Mouse (Mus musculus) megakaryocyte progenitor cell, adult 5-6 weeks (primary cell): ENCODE measurements around the gene Ndufv2. TPM values are rescaled to one million over a fixed set of nuclear protein-coding genes. Genes with fewer than 3 reads are reported as not detected.

Experiments used
- ATAC-seq: replicated peaks from 2 replicates; pipeline ENCODE4 v1.8.0; 2016; ENCODE audit warnings: mild to moderate bottlenecking, moderate TSS enrichment, inconsistent platforms; ENCODE audit not compliant: poor library complexity
- total RNA-seq, 2 experiments: library from RNA; stranded (forward) in 1 of 2; stranded (reverse) in 1 of 2; fragments of 157-497, 149-512 nt in 1 of 2; fragments of 200-1000 nt in 1 of 2; gene quantifications; 2 replicates each; pipeline versions ENCODE4 v1.2.3 to v1.2.4; 2015 to 2017

The Ndufv2 gene
- total RNA-seq (2015) = 238 and 242 TPM in 2 replicates
- 243 and 254 TPM in 2 replicates for total RNA-seq (2017)

DNA sequence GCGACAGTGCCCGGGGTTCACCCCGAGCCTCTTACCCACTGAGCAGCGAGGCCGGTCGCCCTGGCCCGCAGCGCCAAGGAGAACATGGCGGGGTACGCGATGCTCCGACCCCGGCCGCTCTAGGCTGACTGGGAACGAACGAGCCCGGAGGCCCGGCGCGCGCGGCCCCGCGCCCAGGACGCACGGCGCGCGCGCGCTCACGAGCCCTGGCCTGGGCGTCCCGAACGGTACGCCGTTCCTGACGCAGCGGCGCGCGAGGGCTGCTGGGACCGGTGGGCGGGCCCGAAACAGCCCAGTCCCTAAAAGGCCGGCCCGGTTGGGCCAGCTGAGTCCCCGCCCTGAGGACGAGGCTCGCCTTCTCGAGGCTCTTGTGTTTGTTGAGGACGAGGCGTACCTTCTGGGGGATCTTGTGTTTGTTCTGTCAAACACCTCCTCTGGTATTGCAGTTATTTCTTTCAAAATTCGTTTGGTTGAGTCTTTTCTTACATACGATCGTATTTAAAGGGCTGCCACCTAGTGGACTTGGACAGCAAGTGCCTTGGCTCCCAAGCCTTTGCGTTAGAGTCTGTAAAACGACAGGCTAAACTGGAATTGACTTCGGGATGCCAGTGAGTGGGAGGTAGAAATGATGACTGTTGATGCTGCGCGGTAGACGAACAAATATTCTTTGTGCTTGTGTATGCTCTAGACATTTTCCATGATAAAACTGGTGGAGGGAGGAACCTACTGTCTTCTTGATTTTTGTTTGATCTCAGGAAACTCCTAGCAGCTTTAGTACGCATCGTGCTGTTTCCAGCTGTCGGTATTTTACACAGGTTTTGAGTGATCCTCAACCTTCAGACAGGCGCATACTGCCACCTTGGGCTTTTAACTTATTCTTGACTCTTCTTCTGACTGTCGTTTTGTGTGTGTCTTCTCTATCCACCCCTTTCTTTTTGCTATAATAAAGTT, at the start of gene Ndufv2:
Gene Ndufv2, minus strand, starts transcription at position 180 of the 951 bp plus-strand sequence.
- peak; percentile 91 for ATAC-seq

DNA sequence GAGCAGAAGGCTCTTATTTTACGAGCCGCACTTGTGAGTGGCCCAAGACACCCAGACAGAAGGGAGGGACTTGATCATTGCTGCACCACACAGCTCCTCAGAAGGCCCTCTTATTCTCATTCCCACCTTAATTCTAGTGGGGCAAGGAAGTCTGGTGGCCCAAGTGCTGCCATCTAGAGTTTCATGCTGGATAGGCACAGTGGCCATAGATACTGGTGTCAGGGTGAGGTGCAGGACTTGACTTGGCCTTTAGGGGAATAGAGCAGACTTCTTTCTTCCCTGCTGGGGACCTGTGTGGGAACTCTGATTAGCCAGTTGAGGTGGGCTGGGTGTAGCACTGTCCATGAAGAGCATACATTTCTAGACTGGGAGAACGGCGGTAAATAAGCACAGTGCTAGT, 29.9 kb upstream of the Ndufv2 start:
- peak; percentile 100 for ATAC-seq

DNA sequence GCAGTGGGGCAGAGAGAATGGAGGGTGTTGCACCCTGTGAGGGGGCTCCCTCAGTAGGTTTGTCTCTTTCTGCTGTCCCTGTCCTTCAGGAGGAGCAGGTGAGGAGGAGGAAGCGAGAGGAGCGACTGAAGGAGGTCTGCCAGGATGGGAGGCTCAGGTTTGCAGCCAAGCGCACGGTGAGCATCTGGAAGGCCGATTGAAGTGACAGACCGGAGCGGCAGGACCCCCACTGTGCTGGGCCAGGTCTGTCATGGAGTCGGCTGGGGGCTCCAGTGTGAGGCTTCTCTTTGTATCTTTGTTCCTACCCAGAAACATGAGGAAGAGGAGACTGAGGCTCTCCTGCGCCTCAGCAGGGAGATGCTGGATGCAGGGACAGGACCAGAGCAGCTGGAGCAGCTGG, 29.0 kb upstream of the Ndufv2 start:
- ATAC-seq = no peak

DNA sequence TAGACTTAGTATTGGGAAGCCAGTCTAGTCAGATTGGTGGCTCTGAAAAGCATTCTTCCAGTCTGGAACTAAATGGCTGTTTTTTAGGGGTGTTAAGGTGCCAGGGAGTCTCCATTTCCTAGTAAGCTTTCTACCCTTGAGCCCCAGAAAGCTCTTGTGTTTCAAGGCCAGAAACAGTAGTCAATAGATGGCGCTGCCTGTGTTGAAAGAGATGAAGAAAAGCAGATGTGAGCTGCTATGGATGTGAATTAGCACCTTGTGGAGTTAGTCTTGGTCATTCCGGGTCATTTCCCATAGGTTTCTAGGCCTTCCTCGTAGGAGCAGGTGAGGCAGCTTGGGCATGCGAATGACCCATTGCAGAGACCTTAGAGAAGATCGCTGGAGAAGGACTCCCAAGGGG, 23.9 kb upstream of the Ndufv2 start:
- no peak for ATAC-seq

DNA sequence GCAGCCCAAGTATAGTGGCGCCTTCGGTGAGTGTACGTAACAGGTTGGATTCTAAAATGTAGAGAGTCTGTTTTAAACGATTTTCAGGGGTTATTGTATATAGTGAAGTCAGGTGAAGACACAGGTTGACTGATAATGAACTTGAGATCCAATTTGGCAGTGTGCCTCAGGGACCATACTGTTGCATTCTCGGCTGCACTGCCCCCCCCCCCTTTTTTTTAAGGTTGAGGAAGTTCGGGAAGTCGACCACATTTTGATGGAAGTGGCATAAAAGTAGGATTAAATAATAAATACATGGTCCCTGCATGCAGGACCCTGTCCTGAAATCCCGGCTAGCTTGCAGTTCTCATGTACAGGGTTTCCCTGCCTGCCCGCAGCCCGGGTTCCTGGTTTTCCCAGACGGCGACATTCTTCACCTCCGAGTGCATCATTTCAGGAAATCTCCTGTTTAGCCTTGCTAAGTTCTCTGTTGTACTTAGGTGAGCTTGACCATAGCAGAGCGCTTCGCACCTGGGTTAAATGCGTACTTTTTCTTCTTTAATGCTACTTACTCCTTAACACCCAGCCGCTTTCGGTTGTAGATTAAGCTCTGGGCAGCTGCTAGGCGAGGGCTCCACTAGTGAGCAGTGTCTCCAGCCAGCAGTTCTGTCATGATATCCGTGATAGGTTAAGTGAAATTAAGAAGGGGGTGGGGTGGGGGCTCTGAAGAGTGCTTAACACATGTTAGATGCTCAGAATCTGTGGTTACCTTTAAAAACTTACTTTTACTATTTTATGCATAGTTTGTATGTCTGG, 22.7 kb upstream of the Ndufv2 start:
- ATAC-seq = no peak

DNA sequence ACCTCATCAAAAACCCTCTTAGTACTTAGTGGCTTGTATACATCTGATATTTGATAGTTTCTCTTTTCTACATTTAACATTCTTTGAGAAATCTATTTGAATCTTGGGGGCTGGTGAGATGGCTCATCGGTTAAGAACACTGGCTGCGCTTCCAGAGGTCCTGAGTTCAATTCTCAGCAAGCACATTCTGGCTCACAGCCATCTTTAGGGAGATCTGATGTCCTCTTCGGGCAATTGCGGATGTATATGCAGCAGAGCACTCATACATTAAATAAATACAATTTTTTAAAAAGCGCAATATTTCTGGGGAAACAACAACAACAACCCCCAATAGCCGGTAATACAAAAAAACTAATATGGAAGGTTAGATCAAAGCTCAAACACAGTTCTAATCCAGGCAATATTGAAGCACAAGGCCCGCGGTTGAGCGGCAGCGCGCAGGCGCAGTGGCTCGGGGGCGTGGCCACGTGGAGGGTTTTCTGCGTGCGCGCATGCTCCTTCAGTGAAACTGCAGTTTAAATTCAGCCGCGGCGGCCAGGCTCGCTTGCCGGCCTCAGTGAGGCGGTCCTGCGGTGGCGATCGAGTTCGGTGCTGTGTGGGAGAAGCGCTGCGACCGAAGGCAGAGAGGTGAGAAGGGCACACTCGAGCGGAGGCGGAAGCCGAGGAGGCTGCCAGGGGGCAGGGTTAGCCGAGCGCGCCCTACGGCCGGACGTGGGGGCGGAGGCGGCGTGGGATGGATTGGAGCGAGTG, 21.9 kb upstream of the Ndufv2 start, which contains the start of gene Ddx11:
Gene Ddx11, plus strand, starts transcription at position 455 of the 750 bp plus-strand sequence.
- ATAC-seq = peak; percentile 84

DNA sequence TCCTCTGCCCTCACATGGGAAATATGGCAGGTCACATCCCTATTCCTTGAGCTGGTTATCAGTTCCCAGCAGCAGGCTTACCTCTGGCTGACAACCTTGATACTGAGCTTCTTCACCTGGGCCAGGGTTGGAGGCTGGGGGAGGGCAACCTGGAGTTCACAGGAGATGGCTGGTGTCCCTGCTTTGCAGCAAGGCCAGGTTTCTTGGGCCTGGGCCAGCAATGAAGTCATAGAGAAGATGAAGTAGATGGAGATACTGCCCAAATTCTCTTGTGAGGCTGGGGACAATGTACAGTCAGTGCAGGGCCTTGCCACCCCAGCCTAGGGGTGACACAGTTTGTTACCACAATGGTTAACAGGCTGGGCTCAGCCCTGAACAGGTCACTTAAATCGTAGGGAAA, 19.3 kb upstream of the Ndufv2 start:
- ATAC-seq = no peak

DNA sequence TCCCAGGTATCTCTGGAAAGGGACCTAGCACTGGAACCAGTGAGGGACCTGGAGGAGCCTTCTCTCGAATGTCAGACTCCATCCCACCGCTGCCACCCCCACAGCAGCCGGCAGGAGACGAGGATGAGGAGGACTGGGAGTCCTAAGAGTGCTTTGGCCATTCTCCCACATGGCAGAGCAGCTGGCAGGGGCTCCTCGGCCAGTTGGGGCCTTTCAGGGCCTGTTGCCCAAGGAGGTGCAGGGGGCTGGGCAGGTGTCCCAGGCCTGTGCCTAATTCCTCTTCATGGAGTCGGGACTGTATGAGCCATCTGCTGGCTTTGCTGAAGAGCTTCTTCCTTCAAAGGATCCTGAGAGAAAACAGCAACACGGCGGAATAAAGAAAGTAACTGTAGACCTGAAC, 17.6 kb upstream of the Ndufv2 start:
- no peak for ATAC-seq

DNA sequence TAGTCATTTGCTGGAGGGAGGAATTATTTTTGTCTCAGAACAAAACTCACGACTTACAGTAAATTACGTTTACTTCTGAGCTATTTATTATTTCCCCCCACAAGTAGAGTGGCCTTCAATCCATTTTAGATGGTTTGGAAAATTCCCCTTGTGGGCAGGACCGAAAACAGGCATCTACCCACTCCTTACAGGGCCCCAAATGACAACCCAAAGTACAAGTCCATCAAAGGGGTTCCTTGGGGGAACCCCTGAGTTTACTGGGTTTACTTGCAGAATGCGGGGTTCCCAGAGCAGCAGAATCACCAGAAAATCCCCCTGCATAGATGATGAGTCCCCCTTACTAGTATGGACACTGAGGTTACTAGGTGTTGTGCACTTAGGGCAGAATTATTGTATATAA, 10.8 kb upstream of the Ndufv2 start:
- ATAC-seq = no peak

DNA sequence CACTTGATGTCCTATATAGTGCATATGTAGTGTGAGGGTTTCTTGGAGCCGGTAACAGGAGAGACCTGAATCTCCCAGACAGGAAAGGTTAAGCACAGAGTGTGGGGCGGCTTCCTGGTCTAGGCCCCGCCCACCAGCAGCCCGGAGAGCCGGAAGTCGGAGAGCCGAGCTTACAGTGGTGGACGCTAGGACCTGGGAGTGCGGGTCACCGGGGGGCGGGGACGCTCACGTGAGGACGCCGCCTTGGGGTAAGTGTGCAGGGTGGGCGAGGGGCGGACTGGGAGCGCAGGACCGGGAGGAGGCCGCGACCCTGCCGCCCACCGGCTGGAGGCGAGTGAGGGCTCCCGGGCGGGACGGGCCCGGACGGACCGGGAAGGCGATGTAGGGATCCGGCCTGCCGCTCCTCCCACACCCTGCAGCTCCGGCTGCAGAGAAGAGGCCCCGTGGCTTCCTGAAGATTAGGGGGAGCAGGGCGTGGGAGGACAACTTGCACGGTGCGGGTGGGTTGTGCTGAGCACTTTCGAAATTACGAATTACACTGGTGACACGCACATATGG, 10.1 kb upstream of the Ndufv2 start, which contains the start of gene Washc1:
Gene Washc1, plus strand, starts transcription at position 144 of the 558 bp plus-strand sequence.
- peak; percentile 85 for ATAC-seq

DNA sequence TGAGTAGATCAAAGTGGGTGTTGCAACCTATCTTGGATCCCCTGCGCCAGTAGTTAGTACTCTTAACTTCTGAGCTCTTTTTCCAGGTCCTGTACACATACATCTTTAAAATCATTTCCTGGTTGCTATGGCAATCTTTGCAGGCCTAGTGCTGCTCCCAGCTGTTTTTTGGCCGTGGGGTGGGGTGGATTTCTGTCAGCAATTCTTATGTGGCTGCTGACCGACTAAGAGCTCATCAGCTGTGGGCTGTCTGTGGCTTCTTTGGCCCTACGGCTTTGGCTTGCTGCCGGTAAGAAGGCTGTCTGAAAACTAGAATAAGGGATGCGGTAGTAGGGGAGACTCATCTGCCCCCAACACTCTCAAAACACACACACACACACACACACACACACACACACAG, 9.4 kb upstream of the Ndufv2 start:
- ATAC-seq = peak; percentile 7

DNA sequence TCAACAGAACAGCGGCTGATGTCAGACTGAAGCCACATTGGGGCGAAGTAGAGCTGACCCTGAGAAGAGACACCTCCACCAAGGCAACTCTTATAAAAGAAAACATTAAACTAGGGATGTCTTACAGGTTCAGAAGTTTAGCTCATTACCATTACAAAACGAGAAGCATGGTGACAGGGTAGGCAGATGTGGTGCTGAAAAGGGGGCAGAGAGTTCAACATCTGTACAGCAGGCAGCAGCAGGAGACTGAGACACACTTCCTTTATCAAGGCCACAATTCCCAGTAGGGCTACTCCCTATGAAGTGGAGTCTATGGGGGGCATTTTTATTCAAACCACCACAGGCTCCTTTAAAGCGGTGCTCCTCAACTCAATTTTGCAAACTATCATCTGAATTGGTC, 6.8 kb upstream of the Ndufv2 start:
- no peak for ATAC-seq

DNA sequence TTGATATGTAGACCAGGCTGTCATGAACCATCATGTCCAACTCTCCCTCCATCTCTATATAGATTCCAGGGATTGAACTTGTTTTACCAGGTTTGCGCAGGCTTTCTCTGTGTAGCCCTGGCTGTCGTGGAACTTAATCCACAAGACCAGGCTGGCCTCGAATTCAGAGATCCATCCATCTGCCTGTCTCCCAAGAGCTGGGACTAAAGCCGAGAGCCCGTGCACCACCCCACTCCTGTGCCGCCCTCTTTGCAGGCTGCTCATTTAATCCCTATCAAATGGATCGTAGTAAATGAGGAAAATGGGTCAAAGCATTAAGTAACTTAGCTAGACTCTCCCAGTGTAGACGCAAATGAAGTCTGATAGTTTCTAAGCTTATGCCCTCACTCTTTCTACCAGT, 6.1 kb upstream of the Ndufv2 start:
- ATAC-seq = no peak

DNA sequence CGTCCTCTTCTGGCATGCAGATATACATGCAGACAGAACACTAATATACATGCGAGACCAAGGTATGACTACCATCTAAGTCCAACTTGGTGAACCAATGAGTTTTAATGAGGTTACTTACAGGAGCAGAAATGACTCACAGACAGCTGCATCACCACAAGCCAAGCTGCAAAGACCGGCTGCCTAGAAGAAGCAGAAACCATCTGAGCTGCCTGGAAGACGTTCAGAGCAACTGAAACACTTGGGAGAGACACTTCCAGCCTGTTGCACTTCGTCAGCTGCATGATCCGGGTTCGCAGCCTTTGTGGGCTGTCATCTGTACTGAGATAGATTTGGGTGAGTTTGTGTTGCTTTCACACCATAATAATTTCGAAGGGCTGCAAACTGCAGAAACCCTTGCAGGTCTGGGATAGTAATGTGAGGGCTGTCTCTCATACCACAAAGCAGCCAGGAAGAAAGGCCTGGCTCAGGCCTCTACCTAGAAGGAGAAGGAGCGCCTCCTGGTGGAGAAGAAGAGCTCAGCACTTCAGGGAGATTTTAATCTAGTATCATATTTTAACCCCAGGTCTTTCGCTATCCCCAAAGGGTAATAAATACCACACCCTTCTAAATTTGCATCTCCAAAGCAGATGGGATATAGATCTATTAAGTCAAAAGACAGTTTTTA, 5.4 kb upstream of the Ndufv2 start:
- ATAC-seq = peak; percentile 53

DNA sequence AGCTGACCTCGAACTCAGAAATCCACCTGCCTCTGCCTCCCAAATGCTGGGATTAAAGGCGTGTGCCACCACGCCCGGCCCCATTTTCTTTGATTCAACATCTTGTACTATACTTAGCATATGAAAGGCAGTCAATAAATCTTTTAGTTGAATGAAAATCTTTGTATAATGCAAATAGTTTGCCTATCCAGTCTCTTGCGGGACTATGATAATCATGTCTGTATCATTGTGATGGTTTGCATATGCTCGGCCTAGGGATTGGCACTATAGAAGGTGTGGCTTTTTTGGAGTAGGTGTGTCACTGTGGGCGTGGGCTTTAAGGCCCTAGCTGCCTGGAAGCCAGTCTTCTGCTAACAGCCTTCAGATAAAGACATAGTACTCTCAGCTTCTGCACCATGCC, 2.7 kb upstream of the Ndufv2 start:
- no peak for ATAC-seq

DNA sequence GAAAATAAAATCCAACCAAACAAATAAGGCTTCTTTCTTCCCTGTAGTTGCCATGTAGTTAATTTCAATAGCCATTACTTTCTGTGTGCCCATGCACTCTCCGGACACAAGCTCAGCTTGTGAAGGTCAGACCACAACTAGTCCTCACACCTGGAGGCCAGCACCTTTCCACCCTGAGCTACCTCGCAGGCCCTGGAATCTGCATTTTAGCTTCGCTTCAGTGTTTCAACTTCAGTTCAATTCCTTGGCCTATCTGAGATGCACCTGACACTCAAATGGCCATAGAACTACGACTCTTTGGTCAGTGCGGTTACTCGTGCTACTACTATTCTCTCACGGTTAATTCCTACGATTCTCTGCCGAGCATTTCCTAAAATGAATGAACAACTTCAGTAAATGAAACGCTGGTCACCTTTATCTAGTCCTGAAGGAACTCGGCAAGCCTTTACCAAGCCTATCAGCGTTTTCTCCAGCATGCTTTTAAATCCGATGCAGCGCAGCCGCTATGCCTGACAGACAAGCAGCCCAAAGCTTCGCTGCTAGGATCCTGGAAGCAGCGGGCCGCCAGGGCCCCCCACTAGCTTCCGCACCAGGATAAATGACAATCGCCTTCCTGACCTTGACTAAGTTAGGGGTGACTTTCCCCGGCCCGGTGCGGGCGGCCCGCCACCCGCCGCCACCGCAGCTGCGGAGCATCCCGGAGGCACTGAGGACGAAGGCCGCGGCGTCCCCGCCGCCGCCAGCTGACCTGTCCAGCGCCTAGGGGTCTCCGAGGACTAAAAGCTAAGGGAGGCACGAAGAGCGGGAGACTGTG, 586 bp downstream of the Ndufv2 start:
- peak; percentile 20 for ATAC-seq

DNA sequence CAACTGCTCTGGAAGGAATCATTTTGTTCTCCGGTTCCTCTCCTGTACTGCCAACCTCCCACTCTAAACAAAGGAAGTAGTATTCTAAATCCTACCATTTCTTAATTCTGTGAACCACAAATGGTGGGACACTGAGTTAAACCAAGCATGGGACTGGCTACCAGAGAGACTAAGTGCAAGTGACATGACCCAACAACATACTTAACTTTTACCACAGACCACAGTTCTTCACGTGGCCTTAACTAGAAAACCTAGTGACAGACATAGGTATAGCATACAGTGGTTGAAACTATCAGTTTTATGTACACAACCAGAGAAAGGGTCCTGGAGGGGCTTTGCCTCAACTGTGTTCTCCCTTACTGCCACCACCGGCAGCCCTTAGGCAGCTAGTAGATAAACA, 8.7 kb downstream of the Ndufv2 start:
- ATAC-seq = peak; percentile 75

DNA sequence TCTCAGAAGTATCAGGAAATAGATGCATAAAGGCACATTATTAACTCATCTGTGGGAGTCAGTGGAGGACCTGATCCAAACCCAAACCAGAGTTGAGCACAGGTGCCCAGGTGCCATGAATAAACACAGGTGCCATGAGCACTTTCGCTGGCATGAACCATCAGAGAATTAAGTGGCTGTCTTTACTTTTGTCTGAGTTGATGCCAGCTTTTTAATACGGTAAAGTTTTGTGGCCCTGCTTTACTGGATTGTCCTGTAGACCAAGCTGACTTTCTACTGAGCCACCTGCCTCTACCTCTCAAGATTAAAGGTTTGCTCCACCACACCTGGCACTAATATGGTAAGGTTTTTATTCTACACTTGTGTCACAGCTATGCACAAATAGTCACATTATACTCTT, 9.3 kb downstream of the Ndufv2 start:
- no peak for ATAC-seq

DNA sequence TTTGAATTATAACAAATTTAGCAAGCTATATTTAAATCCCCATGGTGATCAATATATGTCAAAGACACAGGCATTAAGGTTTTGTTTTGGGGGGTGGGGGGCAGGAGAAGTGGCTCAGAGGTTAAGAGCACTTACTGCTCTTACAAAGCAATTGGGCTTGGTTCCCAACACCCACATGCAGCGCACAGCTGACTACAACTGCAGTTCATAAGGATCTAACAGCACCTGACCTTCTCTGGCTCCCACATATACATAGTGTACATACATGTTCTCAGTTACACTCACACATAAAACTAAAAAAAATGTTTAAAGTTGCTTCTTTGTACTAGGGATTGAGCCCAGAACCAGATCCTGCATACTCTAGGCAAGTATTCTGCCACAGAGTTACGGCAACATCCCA, 10.0 kb downstream of the Ndufv2 start:
- ATAC-seq = no peak
